Mouse (Mus musculus) stomach, postnatal 0 days (tissue): ENCODE measurements around the gene Enkd1.

Experiments used
- CTCF ChIP-seq: IDR thresholded peaks from 2 replicates; pipeline ENCODE4 v1.5.1; 2016; ENCODE audit warnings: antibody characterized with exemption, low read depth, mild to moderate bottlenecking, moderate library complexity
- EP300 ChIP-seq: optimal IDR thresholded peaks from 2 replicates; pipeline ENCODE3; 2016; ENCODE audit warnings: antibody characterized with exemption

DNA sequence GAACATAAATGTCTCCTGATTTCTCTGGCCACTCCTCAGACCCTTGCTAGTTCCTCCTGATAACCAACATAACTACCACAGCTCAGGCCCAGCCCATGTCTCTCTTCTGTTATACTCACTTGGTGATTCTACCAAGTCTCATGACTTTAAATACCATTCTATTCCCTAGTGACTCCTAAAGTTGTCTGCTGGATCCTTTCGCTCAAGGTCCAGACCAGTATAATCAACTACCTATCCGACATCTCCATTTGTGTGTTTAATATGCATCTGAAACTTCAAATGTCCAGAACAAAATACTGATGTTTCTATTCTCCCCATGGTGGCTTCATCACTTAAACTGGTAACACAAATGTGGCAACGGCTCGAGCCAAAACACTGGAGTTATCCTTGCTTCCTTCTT is 35.3 kb upstream of the Enkd1 start:
- no peak for TF ChIP-seq CTCF
- no peak for TF ChIP-seq EP300
